Mouse (Mus musculus) bone marrow macrophage, adult 2 months (primary cell): ENCODE measurements around the gene Tmub2.

ENCODE experiments used
- CTCF ChIP-seq: IDR thresholded peaks from 2 replicates; pipeline ENCODE4 v1.5.1; 2012; ENCODE audit warnings: low read depth, mild to moderate bottlenecking, low read length, moderate library complexity
- POLR2A ChIP-seq: IDR thresholded peaks from 2 replicates; pipeline ENCODE4 v1.6.1; 2012; ENCODE audit warnings: mild to moderate bottlenecking, low read depth, low read length, borderline replicate concordance

- TF ChIP-seq POLR2A (no peak), CTCF (peak; percentile 57; the same call in 1 of the 2 replicates)
Measured at GRCm38 (mm10) chr11:102308979-102309378, 24.2 kb downstream of the Tmub2 start.
